Mouse (Mus musculus): ENCODE results near the gene Pik3r4. TPM values are rescaled to one million over a fixed set of nuclear protein-coding genes. Genes with fewer than 3 reads are reported as not detected.

Gene Pik3r4
- polyA plus RNA-seq, 2 experiments from 2014 or later = 16.2 to 22.8 TPM

GRCm38 (mm10) chr9:105697764-105698396 lies 55.1 kb downstream of the Pik3r4 start:
- ATAC-seq = no peak

- ATAC-seq = no peak
Observed at GRCm38 (mm10) chr9:105700702-105701101, 57.9 kb downstream of the Pik3r4 start.

- ATAC-seq = no peak
Observed at GRCm38 (mm10) chr9:105701966-105702365, 59.2 kb downstream of the Pik3r4 start.

GRCm38 (mm10) chr9:105704226-105704932 lies 61.6 kb downstream of the Pik3r4 start:
- no peak for ATAC-seq

GRCm38 (mm10) chr9:105705011-105705410 lies 62.2 kb downstream of the Pik3r4 start:
- no peak for ATAC-seq

- ATAC-seq = no peak
Observed at GRCm38 (mm10) chr9:105712049-105712448, 69.3 kb downstream of the Pik3r4 start.

- no peak for ATAC-seq
Observed at GRCm38 (mm10) chr9:105719367-105719766, 76.6 kb downstream of the Pik3r4 start.

- no peak for ATAC-seq
Observed at GRCm38 (mm10) chr9:105719851-105720395, 77.1 kb downstream of the Pik3r4 start.

GRCm38 (mm10) chr9:105720430-105720829 lies 77.7 kb downstream of the Pik3r4 start:
- no peak for ATAC-seq

- no peak for ATAC-seq
Observed at GRCm38 (mm10) chr9:105731976-105732375, 89.2 kb downstream of the Pik3r4 start.

- no peak for ATAC-seq
Observed at GRCm38 (mm10) chr9:105734651-105735050, 91.9 kb downstream of the Pik3r4 start.

- no peak for ATAC-seq
Observed at GRCm38 (mm10) chr9:105735195-105735594, 92.4 kb downstream of the Pik3r4 start.

Other genes starting within 250 kb of the Pik3r4 start
- gene Aste1, start 247.6 kb upstream of the Pik3r4 start, polyA plus RNA-seq (2017; shearing (Covaris generic)) = 10 to 100 TPM; 13.7 to 17.8 TPM
- under 1 TPM in 1 of 2 experiments, not detected in 1; 0.35 TPM for gene Nek11, start 247.5 kb upstream of the Pik3r4 start, polyA plus RNA-seq (2017; shearing (Covaris generic))
- gene Atp2c1, start 115.7 kb upstream of the Pik3r4 start, polyA plus RNA-seq (2017; shearing (Covaris generic)) = 10 to 100 TPM; 19.2 to 20.3 TPM
- gene Col6a6, start 185.2 kb downstream of the Pik3r4 start, polyA plus RNA-seq (2017; shearing (Covaris generic)) = not detected

Data from CD4-positive, CD25-positive, alpha-beta regulatory T cell, adult 4 months (primary cell).